Mouse (Mus musculus) CH12.LX (cell line): ENCODE data around the gene Prdm12. TPM values are rescaled to one million over a fixed set of nuclear protein-coding genes. Genes with fewer than 3 reads are reported as not detected.
A peak's percentile ranks its signal among the peaks of the same experiment; 100 is the strongest.

Experiments used
- DNase-seq: peaks from one replicate; pipeline ENCODE4 v3.0.0-alpha.2; 2013; ENCODE audit errors: extremely low read depth
- H3K27ac ChIP-seq: 2 replicates; pipeline ENCODE4 v1.5.1; 2012; ENCODE audit warnings: low read depth, mild to moderate bottlenecking, control low read depth, moderate library complexity; ENCODE audit not compliant: insufficient read depth
- H3K27me3 ChIP-seq: replicated peaks from 2 replicates; pipeline ENCODE3; 2012; ENCODE audit warnings: inconsistent platforms
- H3K36me3 ChIP-seq, 2 experiments: replicated peaks in 1 of 2; 2 replicates each; pipeline versions ENCODE3 to v1.6.1; 2012; ENCODE audit warnings: inconsistent platforms in 1 of 2, low read length in 1 of 2, mild to moderate bottlenecking in 1 of 2, mixed read lengths in 1 of 2, moderate library complexity in 1 of 2; ENCODE audit not compliant: control insufficient read depth in 1 of 2, insufficient read depth in 1 of 2
- H3K4me1 ChIP-seq, 2 experiments: 2 replicates each; pipeline ENCODE4 v1.6.1; 2012; ENCODE audit warnings: inconsistent platforms in 1 of 2, moderate library complexity in 1 of 2; ENCODE audit not compliant: insufficient read depth in 2 of 2, control insufficient read depth in 1 of 2
- H3K4me2 ChIP-seq: 2 replicates; pipeline ENCODE4 v1.6.1; 2012; ENCODE audit warnings: low read depth, mild to moderate bottlenecking, control low read depth; ENCODE audit not compliant: poor library complexity, insufficient read depth, severe bottlenecking
- H3K4me3 ChIP-seq, 3 experiments: fragments of 150-350 bp in 1 of 3; sonication (generic) in 1 of 3; replicated peaks in 1 of 3; 2 replicates each; pipeline versions ENCODE3 to v1.5.1; 2011 to 2012; ENCODE audit warnings: low read depth in 2 of 3, low read length in 2 of 3, mild to moderate bottlenecking in 2 of 3, moderate library complexity in 2 of 3, control low read depth in 1 of 3, improper control_type of control experiment in 1 of 3, inconsistent platforms in 1 of 3, mixed read lengths in 1 of 3; ENCODE audit not compliant: poor library complexity in 1 of 3
- H3K79me2 ChIP-seq: replicated peaks from 2 replicates; pipeline ENCODE4 v1.6.1; 2012; ENCODE audit warnings: mild to moderate bottlenecking, moderate library complexity; ENCODE audit not compliant: control insufficient read depth, poor library complexity, insufficient read depth, severe bottlenecking; ENCODE audit errors: extremely low read depth
- H3K9ac ChIP-seq: 2 replicates; pipeline ENCODE4 v1.6.1; 2012; ENCODE audit warnings: low read depth, mild to moderate bottlenecking, control low read depth, moderate library complexity; ENCODE audit not compliant: insufficient read depth
- H3K9me3 ChIP-seq: replicated peaks from 2 replicates; pipeline ENCODE3; 2012; ENCODE audit warnings: low read length, inconsistent platforms, mixed read lengths
- CHD1 ChIP-seq: IDR thresholded peaks from 2 replicates; pipeline ENCODE4 v1.6.1; 2012; ENCODE audit warnings: low read depth, low read length, improper control_type of control experiment, inconsistent platforms
- CTCF ChIP-seq, 2 experiments: IDR thresholded peaks in 1 of 2; conservative IDR thresholded peaks in 1 of 2; 2 replicates each; pipeline ENCODE4 v1.5.1; 2011 to 2012; ENCODE audit warnings: low read depth in 2 of 2, low read length in 2 of 2, improper control_type of control experiment in 1 of 2, inconsistent platforms in 1 of 2, mild to moderate bottlenecking in 1 of 2, moderate library complexity in 1 of 2
- EP300 ChIP-seq: IDR thresholded peaks from 2 replicates; pipeline ENCODE4 v1.6.1; 2011; ENCODE audit warnings: low read length, improper control_type of control experiment
- HCFC1 ChIP-seq: IDR thresholded peaks from 2 replicates; pipeline ENCODE4 v1.6.1; 2012; ENCODE audit warnings: low read depth, mild to moderate bottlenecking, inconsistent platforms, low read length, improper control_type of control experiment
- JUN ChIP-seq: IDR thresholded peaks from 2 replicates; pipeline ENCODE4 v1.6.1; 2011; ENCODE audit warnings: low read depth, mild to moderate bottlenecking, low read length, improper control_type of control experiment, moderate library complexity; ENCODE audit not compliant: insufficient read depth
- JUND ChIP-seq: conservative IDR thresholded peaks from 2 replicates; pipeline ENCODE4 v1.6.1; 2011; ENCODE audit warnings: low read depth, low read length, improper control_type of control experiment
- MAFK ChIP-seq: IDR thresholded peaks from 2 replicates; pipeline ENCODE4 v1.6.1; 2011; ENCODE audit warnings: low read length, improper control_type of control experiment; ENCODE audit not compliant: insufficient replicate concordance
- MEF2A ChIP-seq: IDR thresholded peaks from 2 replicates; pipeline ENCODE4 v1.6.1; 2014; ENCODE audit warnings: low read depth, mild to moderate bottlenecking, inconsistent platforms, low read length, improper control_type of control experiment, borderline replicate concordance
- MXI1 ChIP-seq: IDR thresholded peaks from 2 replicates; pipeline ENCODE4 v1.6.1; 2011; ENCODE audit warnings: mild to moderate bottlenecking, low read depth, low read length, improper control_type of control experiment
- NELFE ChIP-seq: IDR thresholded peaks from 2 replicates; pipeline ENCODE4 v1.6.1; 2011; ENCODE audit warnings: low read depth, low read length, improper control_type of control experiment
- PAX5 ChIP-seq: IDR thresholded peaks from 2 replicates; pipeline ENCODE4 v1.6.1; 2012; ENCODE audit warnings: low read length, inconsistent platforms, mixed read lengths
- POLR2A ChIP-seq: IDR thresholded peaks from 2 replicates; pipeline ENCODE4 v1.6.1; 2011; ENCODE audit warnings: low read depth, mild to moderate bottlenecking, improper control_type of control experiment, low read length
- RAD21 ChIP-seq: IDR thresholded peaks from 2 replicates; pipeline ENCODE4 v1.6.1; 2011; ENCODE audit warnings: low read depth, mild to moderate bottlenecking, low read length, improper control_type of control experiment, moderate library complexity
- SIN3A ChIP-seq: IDR thresholded peaks from 2 replicates; pipeline ENCODE4 v1.6.1; 2012; ENCODE audit warnings: low read length, improper control_type of control experiment, inconsistent platforms
- SMC3 ChIP-seq: IDR thresholded peaks from 2 replicates; pipeline ENCODE4 v1.6.1; 2011; ENCODE audit warnings: low read depth, low read length, improper control_type of control experiment
- UBTF ChIP-seq: IDR thresholded peaks from 2 replicates; pipeline ENCODE4 v1.6.1; 2012; ENCODE audit warnings: low read depth, mild to moderate bottlenecking, inconsistent platforms, low read length, improper control_type of control experiment, moderate library complexity
- USF1 ChIP-seq: IDR thresholded peaks from 2 replicates; pipeline ENCODE4 v1.6.1; 2014; ENCODE audit warnings: low read depth, mild to moderate bottlenecking, inconsistent platforms, low read length, improper control_type of control experiment
- dilution Hi-C: fragments of 300-500 bp; cut with MboI; formaldehyde crosslinking; loops from 2 replicates; pipeline ENCODE4 v1.14.3; 2020; ENCODE audit warnings: low sequenced_read_pairs; ENCODE audit not compliant: extremely low pct_unique_long_range_greater_than_20kb, extremely low pct_ligation_motif_present
- in situ Hi-C: fragments of 300-500 bp; cut with MboI; formaldehyde crosslinking; loops from 3 replicates; pipeline ENCODE4 v1.14.3; 2019; ENCODE audit warnings: low sequenced_read_pairs, low pct_ligation_motif_present, low pct_unique_long_range_greater_than_20kb, mixed read lengths
- polyA plus RNA-seq: library from polyadenylated mRNA; unstranded; fragments of >175 nt; gene quantifications from 2 replicates; pipeline ENCODE4 v1.2.1, GENCODE M21; 2012; ENCODE audit warnings: low read depth; ENCODE audit not compliant: insufficient read length
- total RNA-seq, 2 experiments: library from RNA; depleted of rRNA; stranded (reverse); fragments of 300-350 nt in 1 of 2; fragments of >200 nt in 1 of 2; gene quantifications; 2 replicates each; pipeline ENCODE4 v1.2.3; 2012 to 2014

Gene Prdm12
- total and polyA plus RNA-seq, 3 experiments, result not detected

DNA sequence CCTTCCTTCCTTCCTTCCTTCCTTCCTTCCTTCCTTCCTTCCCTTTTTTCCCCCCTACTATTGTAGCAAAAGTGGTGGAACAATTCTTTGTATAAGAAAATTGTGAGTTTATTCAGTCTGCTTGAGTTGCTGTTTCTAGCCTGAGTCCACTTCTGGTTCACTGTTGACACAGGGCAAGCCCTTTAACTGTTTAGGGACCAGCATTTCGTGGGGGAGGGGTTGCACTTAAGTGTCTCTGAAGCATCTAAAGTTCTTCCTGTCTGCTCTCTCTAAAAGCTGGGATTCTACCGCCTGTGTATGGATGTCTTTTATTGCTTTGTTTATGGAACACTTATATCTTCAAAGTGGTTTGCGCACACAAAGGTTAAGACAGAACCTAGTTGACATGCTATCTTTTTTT, 50.2 kb downstream of the Prdm12 start:
- Histone ChIP-seq H3K4me1 (peaks cover 3 to 26% of the 10 kb centered on the region in 2 experiments; a peak in 3 of 4 replicates), H3K9me3 (no peaks in the 10 kb centered on the region), H3K4me3 (peak overlapping the region in 2 of 3 experiments; percentile 70 to 87), H3K27me3 (no peaks in the 10 kb centered on the region), H3K79me2 (peaks cover 2% of the 10 kb centered on the region; the same call in 1 of the 2 replicates), H3K36me3 (peaks cover 2 to 16% of the 10 kb centered on the region in 2 experiments), H3K27ac (no peak overlapping the region), H3K4me2 (peak overlapping the region; percentile 99), H3K9ac (0 out of 2 replicates have a peak overlapping the region, but pooled peaks have one; percentile 83)
- dilution Hi-C loops, result no loop called here
- TF ChIP-seq JUND (no peak), SIN3A (0 out of 2 replicates have a peak, but pooled peaks have one; percentile 7)
- in situ Hi-C loops, result no loop called here
- DNase-seq, result no peak

DNA sequence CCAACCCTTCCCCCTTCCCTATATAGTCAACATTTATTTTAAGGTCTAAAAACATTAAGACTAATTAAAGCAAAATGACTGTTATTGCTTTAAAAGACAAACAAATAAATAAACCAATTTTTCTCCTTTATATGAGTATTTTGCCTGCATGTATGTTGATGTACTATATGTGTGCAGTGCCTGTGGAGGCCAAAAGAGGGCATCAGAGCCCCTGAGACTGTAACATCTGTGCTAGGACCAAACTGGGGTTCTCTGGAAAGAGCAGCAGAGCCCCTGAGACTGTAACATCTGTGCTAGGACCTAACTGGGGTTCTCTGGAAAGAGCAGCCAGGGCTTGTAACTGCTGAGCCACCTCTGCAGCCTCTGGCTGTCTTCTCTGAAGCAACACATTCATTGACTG, 58.4 kb downstream of the Prdm12 start:
- H3K27ac ChIP-seq, result no peak overlapping the region
- H3K4me2 ChIP-seq, result no peak overlapping the region
- H3K27me3 ChIP-seq, result no peaks in the 10 kb centered on the region
- H3K4me1 ChIP-seq, result peaks cover 0 to 8% of the 10 kb centered on the region in 2 experiments; a peak in 1 of 4 replicates
- H3K79me2 ChIP-seq, result 0 out of 2 replicates have a peak, but pooled peaks cover 2% of the 10 kb centered on the region
- no peaks in the 10 kb centered on the region for H3K9me3 ChIP-seq
- H3K4me3 ChIP-seq, result no peak overlapping the region
- peaks cover 11 to 53% of the 10 kb centered on the region in 2 experiments for H3K36me3 ChIP-seq
- no peak for DNase-seq
- TF ChIP-seq JUN (no peak), USF1 (no peak), NELFE (no peak), PAX5 (no peak), CHD1 (no peak), CTCF (conservative IDR thresholded peaks at IDR 0.05 in 1 of 2, IDR thresholded peaks at IDR 0.05 in 1 of 2; ENCODE audit: low read depth in 2 of 2, low read length in 2 of 2) (peak in 1 of 2 experiments; percentile 44; a peak in 2 of 4 replicates), UBTF (no peak), POLR2A (no peak), MAFK (no peak), MEF2A (no peak), HCFC1 (no peak), SMC3 (no peak; the same call in 1 of the 2 replicates), RAD21 (peak; percentile 14), MXI1 (no peak), EP300 (no peak)
- in situ Hi-C loops, result no loop called here
- H3K9ac ChIP-seq, result no peak overlapping the region
- dilution Hi-C loops, result no loop called here
